Mouse (Mus musculus) midbrain, embryonic 10.5 days (tissue): ENCODE results near the gene Tmem143. TPM values are rescaled to one million over a fixed set of nuclear protein-coding genes. Genes with fewer than 3 reads are reported as not detected.
A peak's percentile ranks its signal among the peaks of the same experiment; 100 is the strongest.
"Not testable (repeated sequence)": the region's sequence is repeated elsewhere in the genome, so short reads cannot be mapped to it uniquely, and the experiment has no call there.

Source experiments
- DNase-seq: peaks from one replicate; pipeline ENCODE4 v3.0.0-alpha.2; 2017; ENCODE audit warnings: low spot score
- H3K27ac ChIP-seq: fragments of 300-500 bp; sonication (generic); replicated peaks from 2 replicates; pipeline ENCODE4 v1.5.1; 2016; ENCODE audit warnings: mild to moderate bottlenecking
- H3K27me3 ChIP-seq: fragments of 300-500 bp; sonication (generic); 2 replicates; pipeline ENCODE4 v1.6.1; 2016; ENCODE audit warnings: low read depth, mild to moderate bottlenecking; ENCODE audit not compliant: poor library complexity, severe bottlenecking
- H3K36me3 ChIP-seq: fragments of 300-500 bp; sonication (generic); 2 replicates; pipeline ENCODE4 v1.6.1; 2016; ENCODE audit warnings: mild to moderate bottlenecking, moderate library complexity
- H3K4me1 ChIP-seq: fragments of 300-500 bp; sonication (generic); 2 replicates; pipeline ENCODE4 v1.6.1; 2016
- H3K4me3 ChIP-seq: fragments of 300-500 bp; sonication (generic); 2 replicates; pipeline ENCODE4 v1.5.1; 2016; ENCODE audit warnings: mild to moderate bottlenecking, moderate library complexity
- H3K9me3 ChIP-seq: fragments of 300-500 bp; sonication (generic); replicated peaks from 2 replicates; pipeline ENCODE4 v1.6.1; 2016; ENCODE audit warnings: mild to moderate bottlenecking
- WGBS: fragments of 180-500 bp; shearing (Covaris S2); methylation state at CpG from one replicate; pipeline ENCODE4 v1.1.7; 2016; 5-methylcytosine and 5-hydroxymethylcytosine counted together
- polyA plus RNA-seq: library from polyadenylated mRNA; unstranded; fragments of >200 nt; fragmentation: Nextera tagmentation; extraction: Ambion mirVana; gene quantifications from 2 replicates; pipeline ENCODE4 v1.2.1, GENCODE M21; 2016

Tmem143 gene
- polyA plus RNA-seq, 1 experiment from 2014 or later, result 4.4 TPM

DNA sequence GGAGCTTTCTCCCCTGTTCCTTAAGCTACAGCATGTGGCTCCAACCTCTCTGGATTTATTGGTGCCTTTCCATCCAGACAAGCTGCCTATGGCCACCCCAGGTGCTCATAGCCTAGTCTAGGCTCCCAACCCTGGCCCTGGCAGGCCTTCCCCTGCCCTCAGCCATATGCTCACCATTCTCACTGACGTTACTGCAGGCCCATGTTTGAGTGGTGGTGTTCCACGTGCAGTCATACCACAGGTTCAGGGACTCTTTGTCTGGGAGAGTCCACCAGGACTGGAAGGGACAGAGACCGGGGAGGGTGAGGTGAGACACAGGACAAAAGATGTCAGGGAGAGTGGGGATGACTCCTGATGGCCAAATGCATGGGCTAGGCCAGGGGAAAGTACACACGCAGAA is 23.0 kb downstream of the Tmem143 start:
- H3K4me3 ChIP-seq, result no peak overlapping the region
- no peaks in the 10 kb centered on the region for H3K36me3 ChIP-seq
- H3K27ac ChIP-seq, result no peak overlapping the region
- peaks cover 59% of the 10 kb centered on the region for H3K4me1 ChIP-seq
- 78% methylated on average over 4 of the region's 4 CpGs for whole genome bisulfite sequencing
- peaks cover 32% of the 10 kb centered on the region for H3K27me3 ChIP-seq
- DNase-seq, result no peak
- H3K9me3 ChIP-seq, result no peaks in the 10 kb centered on the region

DNA sequence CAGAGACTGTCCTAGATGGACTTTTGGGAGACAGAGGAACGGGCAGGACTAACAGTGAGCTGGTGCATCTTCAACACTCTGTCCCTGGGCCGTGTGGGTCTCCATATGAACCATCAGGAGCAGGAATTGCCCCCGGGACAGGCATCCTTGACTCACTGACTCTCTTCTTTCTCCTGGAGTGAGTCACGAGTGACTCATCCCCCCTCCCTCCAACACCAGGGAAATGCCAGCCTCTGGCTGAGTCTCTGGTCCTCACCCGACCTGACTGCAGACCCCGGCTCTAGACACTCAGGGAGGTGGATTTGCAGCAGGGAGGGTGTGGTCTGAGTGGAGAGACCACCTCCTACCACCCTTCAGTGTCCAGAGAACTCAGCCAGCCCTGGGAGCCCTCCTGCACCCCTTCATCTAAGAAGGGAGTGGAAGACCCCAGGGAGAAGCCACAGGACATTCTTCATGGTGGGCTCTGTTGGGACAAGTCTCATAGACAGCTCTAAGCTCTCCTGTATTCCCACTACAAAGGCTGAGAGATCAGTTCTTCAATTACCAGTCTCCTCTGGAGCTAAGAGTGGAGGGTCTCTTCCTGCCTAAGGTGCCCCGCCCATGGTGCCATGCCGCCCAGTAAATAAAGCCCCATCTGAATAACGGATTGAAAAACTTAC is 24.0 kb downstream of the Tmem143 start:
- Histone ChIP-seq H3K4me1 (peaks cover 59% of the 10 kb centered on the region), H3K27ac (no peak overlapping the region), H3K9me3 (no peaks in the 10 kb centered on the region), H3K27me3 (peaks cover 32% of the 10 kb centered on the region), H3K4me3 (no peak overlapping the region), H3K36me3 (no peaks in the 10 kb centered on the region)
- DNase-seq, result no peak
- WGBS, result 52% methylated on average over 9 of the region's 9 CpGs

DNA sequence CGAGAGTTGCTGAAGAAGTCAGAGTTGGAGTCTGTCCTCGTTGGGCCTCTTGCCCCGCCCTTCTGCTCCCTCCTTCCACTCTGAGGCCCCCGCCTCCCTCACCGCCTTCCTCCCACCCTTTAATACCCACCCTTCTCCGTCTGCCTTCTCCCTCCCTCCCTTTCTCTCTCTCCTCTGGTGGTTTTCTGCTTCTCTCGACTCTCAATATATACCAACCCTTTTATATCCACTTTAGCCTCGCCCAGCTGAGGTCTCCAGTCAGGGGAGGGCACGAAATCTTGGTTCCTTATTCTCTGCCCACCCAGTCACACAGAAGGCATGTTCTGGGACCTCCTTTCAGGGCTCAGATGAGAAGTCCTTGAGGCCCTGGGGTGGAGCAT is 24.5 kb downstream of the Tmem143 start, which contains the start of gene Emp3:
Gene Emp3 (minus strand): TSS at position 163 of the 380 bp plus-strand sequence.
- Histone ChIP-seq H3K27me3 (peaks cover 32% of the 10 kb centered on the region), H3K9me3 (no peaks in the 10 kb centered on the region), H3K4me3 (0 out of 2 replicates have a peak within 1 kb of the TSS, but pooled peaks have one; percentile 55), H3K27ac (peak within 1 kb of the TSS; percentile 85; the same call in 1 of the 2 replicates), H3K4me1 (peaks cover 55% of the 10 kb centered on the region), H3K36me3 (no peaks in the 10 kb centered on the region)
- WGBS, result 62% methylated on average over 9 of the region's 9 CpGs
- no peak for DNase-seq

GRCm38 (mm10) chr7:45921950-45922600 is 25.3 kb downstream of the Tmem143 start:
- no peaks in the 10 kb centered on the region for H3K9me3 ChIP-seq
- H3K4me3 ChIP-seq, result 0 out of 2 replicates have a peak overlapping the region, but pooled peaks have one; percentile 55
- peaks cover 35% of the 10 kb centered on the region for H3K27me3 ChIP-seq
- H3K36me3 ChIP-seq, result no peaks in the 10 kb centered on the region; the same call in 1 of the 2 replicates
- peaks cover 47% of the 10 kb centered on the region for H3K4me1 ChIP-seq
- WGBS, result 92% methylated on average over 12 of the region's 12 CpGs
- DNase-seq, result no peak
- peak overlapping the region; percentile 85 for H3K27ac ChIP-seq

- peaks cover 45% of the 10 kb centered on the region for H3K27me3 ChIP-seq
- 0 out of 2 replicates have a peak, but pooled peaks cover 2% of the 10 kb centered on the region for H3K9me3 ChIP-seq
- peak; percentile 93 for DNase-seq
- no peaks in the 10 kb centered on the region; the same call in 1 of the 2 replicates for H3K36me3 ChIP-seq
- H3K4me3 ChIP-seq, result peak overlapping the region; percentile 55
- peak overlapping the region; percentile 85 for H3K27ac ChIP-seq
- H3K4me1 ChIP-seq, result peaks cover 37% of the 10 kb centered on the region
- 1% methylated on average over 37 of the region's 37 CpGs for WGBS
Observed at GRCm38 (mm10) chr7:45922928-45923761, 26.4 kb downstream of the Tmem143 start.

DNA sequence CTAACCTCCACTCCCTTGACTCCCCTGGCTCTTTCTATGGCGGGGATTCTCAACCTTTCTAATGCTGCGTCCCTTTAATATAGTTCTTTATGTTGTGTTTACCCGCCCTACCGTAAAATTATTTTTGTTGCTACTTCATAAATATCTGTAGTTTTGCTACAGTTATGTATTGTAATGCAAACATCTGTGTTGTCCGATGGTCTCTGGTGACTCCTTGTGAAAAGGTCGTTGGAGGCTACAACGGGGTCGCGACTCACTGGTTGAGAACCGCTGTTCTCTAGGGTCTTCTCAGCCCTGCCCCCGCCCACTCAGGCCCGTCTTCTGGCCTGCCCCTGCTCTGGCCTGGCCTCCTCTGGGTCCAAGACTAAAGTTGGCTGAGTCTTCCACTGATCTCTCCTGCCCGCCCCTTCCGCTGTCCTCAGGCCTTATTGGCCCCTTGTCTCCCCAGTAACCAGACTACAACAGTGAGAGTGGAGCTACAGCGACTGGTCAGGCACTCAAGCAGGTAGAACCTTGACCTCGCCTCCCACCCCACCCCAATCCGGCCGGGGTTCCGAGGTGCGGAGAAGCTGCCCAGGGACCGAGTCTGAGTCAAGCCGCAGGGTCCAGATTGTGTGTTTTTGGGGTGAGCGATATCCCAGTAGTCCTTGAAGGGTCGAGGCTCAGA is 27.2 kb downstream of the Tmem143 start, which contains the start of gene Ccdc114:
Gene Ccdc114 (plus strand): TSS at position 311 of the 667 bp plus-strand sequence.
- Histone ChIP-seq H3K36me3 (no peaks in the 10 kb centered on the region; the same call in 1 of the 2 replicates), H3K4me3 (peak within 1 kb of the TSS; percentile 55), H3K4me1 (peaks cover 40% of the 10 kb centered on the region), H3K27me3 (peaks cover 53% of the 10 kb centered on the region), H3K9me3 (0 out of 2 replicates have a peak, but pooled peaks cover 2% of the 10 kb centered on the region), H3K27ac (peak within 1 kb of the TSS; percentile 85)
- WGBS, result 5% methylated on average over 24 of the region's 24 CpGs
- peak; percentile 68 for DNase-seq

DNA sequence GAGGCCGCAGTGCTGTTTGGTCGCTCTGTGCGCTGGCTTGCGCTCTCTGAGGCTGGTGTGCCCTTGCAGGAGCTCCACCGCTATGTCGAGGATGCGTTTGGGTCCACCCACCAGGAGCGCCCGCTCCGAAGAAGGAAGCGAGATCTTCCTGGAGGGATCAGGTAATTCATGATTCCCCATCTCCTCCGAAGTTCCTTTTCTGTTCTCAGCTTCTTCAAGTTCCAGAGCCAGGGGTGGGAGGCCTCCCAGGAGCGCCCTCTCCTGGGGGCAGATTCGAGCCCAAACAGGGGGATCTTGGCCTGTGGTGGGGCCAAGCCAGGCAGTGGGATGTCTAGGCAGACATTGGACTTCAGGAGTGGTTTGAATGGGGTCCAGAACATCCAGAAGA is 27.7 kb downstream of the Tmem143 start:
- H3K27me3 ChIP-seq, result peaks cover 54% of the 10 kb centered on the region
- WGBS, result 11% methylated on average over 14 of the region's 14 CpGs
- H3K27ac ChIP-seq, result peak overlapping the region; percentile 85
- H3K36me3 ChIP-seq, result no peaks in the 10 kb centered on the region; the same call in 1 of the 2 replicates
- DNase-seq, result peak; percentile 32
- peaks cover 38% of the 10 kb centered on the region for H3K4me1 ChIP-seq
- H3K4me3 ChIP-seq, result peak overlapping the region; percentile 55
- 0 out of 2 replicates have a peak, but pooled peaks cover 2% of the 10 kb centered on the region for H3K9me3 ChIP-seq

GRCm38 (mm10) chr7:45928626-45929295 is 32.0 kb downstream of the Tmem143 start:
- Histone ChIP-seq H3K4me1 (peaks cover 15% of the 10 kb centered on the region), H3K27ac (no peak overlapping the region; the same call in 1 of the 2 replicates), H3K36me3 (peaks cover 5% of the 10 kb centered on the region; the same call in 1 of the 2 replicates), H3K27me3 (peaks cover 34% of the 10 kb centered on the region), H3K4me3 (peak overlapping the region; percentile 30), H3K9me3 (peaks cover 2% of the 10 kb centered on the region; the same call in 1 of the 2 replicates)
- WGBS, result 8% methylated on average over 20 of the region's 23 CpGs
- DNase-seq, result no peak

DNA sequence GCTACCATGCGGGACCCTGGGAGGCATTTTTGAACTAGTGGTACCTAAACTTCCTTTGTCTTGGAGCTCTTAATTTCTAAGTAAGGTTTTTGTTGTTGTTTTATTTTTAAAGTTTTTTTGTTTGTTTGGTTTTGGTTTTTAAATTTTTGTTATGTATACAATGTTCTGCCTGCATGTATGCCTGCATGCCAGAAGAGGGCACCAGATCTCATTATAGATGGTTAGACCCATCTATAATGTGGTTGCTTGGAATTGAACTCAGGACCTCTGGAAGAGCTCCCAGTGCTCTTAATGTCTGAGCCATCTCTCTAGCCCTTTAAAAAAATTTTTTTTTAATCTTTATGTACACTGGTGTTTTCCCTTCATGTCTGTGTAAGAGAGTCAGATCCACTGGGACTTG is 32.9 kb downstream of the Tmem143 start:
- DNase-seq, result no peak
- Histone ChIP-seq H3K27me3 (peaks cover 26% of the 10 kb centered on the region), H3K9me3 (peaks cover 2% of the 10 kb centered on the region; the same call in 1 of the 2 replicates), H3K36me3 (peaks cover 5% of the 10 kb centered on the region; the same call in 1 of the 2 replicates), H3K4me3 (no peak overlapping the region), H3K4me1 (peaks cover 6% of the 10 kb centered on the region), H3K27ac (no peak overlapping the region)
- 83% methylated on average over 1 of the region's 1 CpGs for WGBS

- not testable (repeated sequence) for H3K36me3 ChIP-seq, DNase-seq, H3K27me3 ChIP-seq, H3K4me1 ChIP-seq, H3K9me3 ChIP-seq, H3K4me3 ChIP-seq, H3K27ac ChIP-seq
- 94% methylated on average over 12 of the region's 12 CpGs for WGBS
Observed at GRCm38 (mm10) chr7:45933766-45934165, 37.0 kb downstream of the Tmem143 start.

DNA sequence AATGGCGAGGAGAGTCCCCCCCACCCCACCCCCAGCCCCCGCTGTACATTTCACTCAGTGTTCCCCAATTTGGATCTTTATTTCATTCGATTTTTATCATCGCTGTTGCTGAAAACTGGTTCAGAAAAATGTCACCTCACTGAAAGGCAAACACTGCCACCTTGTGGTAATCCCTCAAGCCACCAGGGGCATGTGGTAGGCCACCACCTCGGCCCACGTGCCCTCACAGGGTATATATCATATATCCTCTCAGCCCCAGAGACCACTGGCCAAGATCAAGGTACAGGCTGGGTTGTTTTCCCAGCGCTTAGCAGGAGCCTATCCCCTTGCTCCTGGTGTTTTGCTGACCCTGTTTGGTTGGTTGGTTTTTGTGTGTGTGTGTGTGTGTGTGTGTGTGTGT is 38.4 kb downstream of the Tmem143 start:
- H3K4me1 ChIP-seq, result no peaks in the 10 kb centered on the region
- 38% methylated on average over 7 of the region's 7 CpGs for WGBS
- H3K4me3 ChIP-seq, result no peak overlapping the region

More for the DNA sequence above, 38.4 kb downstream of the Tmem143 start:
- Histone ChIP-seq H3K27ac (no peak overlapping the region), H3K9me3 (no peaks in the 10 kb centered on the region; the same call in 1 of the 2 replicates), H3K36me3 (0 out of 2 replicates have a peak, but pooled peaks cover 5% of the 10 kb centered on the region), H3K27me3 (no peaks in the 10 kb centered on the region)
- DNase-seq, result peak; percentile 52
